Mouse (Mus musculus): ENCODE results near the gene Hs6st3. TPM values are rescaled to one million over a fixed set of nuclear protein-coding genes. Genes with fewer than 3 reads are reported as not detected.

Hs6st3 gene
- total RNA-seq, 2 experiments from 2014 or later, result not detected

DNA sequence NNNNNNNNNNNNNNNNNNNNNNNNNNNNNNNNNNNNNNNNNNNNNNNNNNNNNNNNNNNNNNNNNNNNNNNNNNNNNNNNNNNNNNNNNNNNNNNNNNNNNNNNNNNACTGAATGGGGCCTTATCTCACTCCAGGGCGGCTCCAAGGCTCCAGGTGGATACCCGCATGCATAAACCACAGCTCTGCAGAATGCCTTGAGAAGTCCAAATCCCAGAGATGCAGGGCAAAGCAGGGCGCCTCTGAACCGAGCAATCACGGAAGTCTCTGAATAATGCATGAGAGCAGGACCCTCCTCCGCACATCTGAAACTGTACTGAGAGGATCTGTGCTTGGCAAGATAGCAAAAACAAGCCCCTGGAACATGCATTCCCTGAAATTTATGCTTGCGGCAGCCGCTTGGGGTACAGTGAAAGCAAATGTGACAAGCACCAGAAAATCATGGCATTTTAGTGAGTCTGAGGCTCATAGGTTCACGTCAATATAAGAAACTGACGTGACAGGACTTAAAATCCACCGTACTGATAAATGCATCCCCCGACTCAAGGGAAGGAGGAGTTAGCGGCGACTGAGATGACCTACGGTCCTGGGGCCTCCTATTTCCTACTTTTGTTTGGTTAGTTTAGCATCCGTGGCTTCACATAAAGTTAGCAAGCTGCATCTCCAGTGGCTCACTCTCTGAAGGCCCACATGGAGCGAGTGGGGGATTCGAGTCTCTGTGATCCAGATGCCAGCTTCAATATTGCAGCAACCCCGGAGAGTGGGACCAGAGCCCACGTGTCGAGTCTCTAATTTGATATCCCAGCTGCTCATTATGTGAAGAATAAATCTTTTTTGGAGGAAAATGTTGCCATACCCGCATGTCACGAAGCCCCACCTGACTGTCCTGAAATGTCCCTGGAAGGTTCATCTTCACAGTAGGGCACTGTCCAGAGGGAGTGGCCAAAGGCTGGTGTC, 719.5 kb downstream of the Hs6st3 start:
- no peak for DNase-seq
- intact Hi-C loops (cut with DNase I), result no loop called here

DNA sequence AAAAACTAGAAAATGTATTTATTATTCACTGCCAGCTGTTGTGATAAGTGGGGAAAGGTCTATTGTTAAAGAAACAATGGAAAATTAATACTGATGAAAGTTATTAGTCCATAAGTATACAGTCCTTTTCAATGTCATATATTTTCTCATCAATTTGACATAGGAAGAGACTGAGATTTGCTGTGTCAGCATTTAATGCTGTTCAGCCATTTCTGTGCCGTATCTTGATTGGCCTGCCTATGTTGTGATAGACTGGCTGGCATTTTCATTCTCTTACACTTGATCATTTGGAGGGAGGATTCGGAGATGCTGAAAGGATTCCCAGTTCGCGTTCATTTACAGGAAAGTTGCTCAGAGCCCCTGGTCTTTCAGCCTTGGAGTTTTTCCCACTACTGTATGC, 735.5 kb downstream of the Hs6st3 start:
- intact Hi-C loops (cut with DNase I), result no loop called here
- DNase-seq, result no peak

DNA sequence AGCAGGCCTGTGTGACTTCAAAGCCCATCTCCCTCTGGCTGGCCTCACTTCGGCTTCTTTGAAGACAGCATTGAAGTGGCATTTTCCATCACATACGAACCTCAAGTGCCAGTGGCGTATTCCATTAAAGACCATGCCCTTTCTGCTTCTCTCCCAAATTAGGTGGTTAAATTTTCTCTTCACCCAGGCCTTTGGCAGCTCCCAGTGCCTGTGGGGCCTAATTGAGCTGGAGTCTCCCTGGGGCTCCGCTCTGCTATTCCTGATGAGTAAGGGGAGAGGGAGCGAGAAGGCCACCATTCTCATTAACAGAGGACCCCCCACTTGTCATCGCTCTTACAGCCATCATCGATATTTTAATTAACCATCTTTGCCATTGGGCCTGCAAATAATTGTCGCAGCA, 754.8 kb downstream of the Hs6st3 start:
- intact Hi-C loops (cut with DNase I), result no loop called here
- DNase-seq, result no peak

DNA sequence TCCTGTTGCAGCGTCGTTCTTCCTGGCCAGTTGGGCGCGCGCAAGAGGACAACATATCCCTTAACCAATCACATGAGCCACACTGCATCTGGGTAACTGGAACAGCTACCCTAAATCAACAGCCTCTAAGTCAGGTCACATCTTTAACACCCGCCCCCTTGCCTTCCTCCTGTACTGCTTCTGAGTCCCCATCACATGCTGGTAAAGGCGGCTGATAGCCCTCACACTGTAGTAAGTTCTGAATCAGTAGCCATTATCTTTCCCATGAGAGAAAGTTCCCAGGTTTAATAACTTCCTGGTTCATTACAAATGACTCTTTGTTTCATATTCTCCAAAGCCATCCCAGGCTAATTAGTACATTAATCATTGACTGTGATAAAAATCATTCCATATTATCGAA, 757.0 kb downstream of the Hs6st3 start:
- intact Hi-C loops (cut with DNase I), result no loop called here
- DNase-seq, result no peak

DNA sequence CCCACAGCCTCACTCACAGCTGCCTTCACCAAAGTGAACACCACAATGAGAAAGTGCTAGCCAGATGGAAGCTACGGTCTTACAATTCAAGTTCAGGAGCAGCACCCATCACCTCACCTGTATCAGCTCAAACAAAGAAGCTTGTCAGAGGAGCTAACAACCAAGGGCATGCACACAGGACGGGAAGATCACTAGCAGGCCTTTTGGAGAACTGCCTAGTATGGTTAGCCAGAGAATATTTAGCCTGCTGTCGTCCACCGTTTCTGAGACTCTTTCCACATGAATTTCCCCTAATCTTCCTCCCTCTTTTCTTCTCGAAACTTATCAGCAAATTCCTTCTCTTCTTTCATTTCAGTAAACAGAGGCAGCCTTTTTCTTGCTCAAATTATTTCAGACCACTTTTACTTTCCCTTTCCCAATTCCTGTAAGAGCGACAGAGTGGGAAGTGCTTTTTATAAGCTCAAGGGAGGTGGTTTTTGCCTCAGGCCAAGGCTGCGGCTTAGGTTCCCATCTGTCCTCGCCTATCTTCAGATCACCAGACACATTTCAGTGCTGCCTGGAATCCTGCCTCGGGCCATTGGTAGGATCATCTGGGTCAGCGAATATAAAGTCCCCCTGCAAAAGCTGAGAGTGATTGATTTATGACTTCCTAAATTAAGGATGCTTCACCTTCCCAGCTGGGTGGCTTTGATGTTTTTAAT, 757.8 kb downstream of the Hs6st3 start:
- intact Hi-C loops (cut with DNase I), result no loop called here

DNA sequence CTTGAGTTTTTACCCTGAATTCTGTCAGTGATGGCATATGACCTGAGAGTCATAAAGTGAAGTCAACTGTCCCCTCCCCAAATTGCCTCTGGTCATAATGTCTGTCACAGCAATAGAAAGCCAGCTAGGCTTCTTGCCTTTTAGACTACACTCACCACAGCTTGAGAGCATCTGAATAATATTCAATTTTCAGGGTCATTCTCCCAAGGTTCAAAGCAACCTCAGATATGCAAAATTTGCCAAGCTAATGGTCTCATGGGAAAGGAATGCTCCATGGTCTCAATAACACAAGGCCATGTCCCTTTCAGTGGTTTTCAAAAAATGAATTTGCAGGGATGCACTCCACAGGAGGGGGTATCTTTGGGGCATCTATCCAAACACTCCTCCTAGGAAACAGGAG, 764.3 kb downstream of the Hs6st3 start:
- no peak for DNase-seq
- intact Hi-C loops (cut with DNase I), result no loop called here

More for the DNA sequence above, 757.8 kb downstream of the Hs6st3 start:
- no peak for DNase-seq

DNA sequence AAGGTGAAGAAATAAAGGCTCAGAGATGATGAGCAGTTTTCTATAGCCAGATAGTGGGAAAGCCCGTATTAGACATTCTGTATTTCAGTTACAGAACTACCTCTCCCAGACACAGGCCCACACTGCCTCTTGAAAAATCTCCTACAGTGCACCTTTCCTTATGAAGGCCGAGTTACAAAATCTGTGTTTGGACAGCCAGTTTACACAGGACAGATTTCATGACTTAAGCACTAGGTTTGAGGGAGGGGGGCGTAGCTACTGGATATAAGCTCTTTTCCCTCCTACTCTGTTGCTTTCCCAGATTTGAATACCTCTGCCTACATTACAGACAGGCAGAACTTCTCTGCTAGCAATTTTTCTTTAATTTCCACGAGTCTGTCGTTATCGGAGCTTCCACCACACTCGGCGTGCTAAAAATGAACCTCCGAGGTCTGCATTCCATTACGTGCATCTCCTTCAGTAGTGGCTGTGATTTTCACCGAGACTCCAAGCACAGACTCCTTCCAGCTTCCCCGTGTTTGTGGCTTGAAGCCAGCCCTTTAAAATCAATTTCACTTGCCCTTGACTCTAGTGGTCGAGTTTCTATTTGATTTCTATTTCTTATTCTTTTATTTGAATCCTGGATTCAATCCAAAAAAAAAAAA, 770.0 kb downstream of the Hs6st3 start:
- DNase-seq, result no peak
- intact Hi-C loops (cut with DNase I), result no loop called here

DNA sequence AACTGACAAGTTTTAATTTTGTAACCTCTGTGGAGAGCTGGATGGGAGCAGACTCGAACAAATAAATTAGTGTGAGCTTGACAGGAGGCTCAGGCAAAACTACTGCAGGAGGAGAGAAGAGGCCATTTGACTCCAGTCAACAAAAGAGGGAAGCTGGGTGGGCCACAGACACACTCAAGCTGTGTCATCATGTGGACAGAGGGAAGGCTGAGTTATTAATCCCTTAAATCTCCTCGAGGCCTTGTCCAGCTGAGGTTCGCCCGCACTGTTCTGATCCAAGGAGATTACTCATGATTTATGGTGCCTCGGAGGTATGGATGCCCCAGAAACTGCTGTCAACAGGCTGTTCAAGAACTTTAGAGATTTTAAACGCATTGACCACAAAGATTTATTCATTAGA, 776.4 kb downstream of the Hs6st3 start:
- intact Hi-C loops (cut with DNase I), result no loop called here
- DNase-seq, result no peak

DNA sequence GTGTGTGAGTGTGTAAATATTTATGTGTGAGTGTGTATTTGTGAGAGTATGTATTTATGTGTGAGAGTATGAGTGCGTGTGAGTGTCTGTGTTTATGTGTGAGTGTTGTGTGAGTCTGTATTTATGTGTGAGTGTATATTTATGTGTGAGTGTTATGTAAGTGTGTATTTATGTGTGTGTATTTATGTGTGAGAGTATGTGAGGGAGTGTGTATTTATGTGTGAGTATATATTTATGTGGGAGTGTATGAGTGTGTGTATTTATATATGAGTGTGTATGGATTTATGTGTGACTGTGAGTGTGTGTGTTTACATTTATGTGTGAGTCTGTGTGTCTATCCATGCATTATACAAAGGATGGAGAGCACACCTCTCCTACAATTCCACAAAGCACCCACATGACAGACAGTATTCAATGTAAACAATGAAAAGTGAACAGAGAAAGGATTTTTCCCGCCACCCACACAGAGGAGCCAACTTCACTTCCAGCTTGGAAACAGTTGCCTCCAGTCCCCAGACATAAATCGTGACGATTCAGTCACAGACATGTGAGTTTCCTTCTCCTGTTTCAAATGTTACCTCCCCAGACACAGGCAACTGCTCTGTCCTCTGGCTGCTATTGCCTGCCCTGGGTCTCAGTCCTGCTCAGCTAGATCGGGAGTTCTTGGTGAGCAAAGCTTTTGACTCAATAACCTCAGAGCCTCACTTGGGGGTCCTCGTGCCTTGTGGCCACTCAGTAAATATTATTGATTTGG, 780.3 kb downstream of the Hs6st3 start:
- no peak for DNase-seq
- intact Hi-C loops (cut with DNase I), result no loop called here

DNA sequence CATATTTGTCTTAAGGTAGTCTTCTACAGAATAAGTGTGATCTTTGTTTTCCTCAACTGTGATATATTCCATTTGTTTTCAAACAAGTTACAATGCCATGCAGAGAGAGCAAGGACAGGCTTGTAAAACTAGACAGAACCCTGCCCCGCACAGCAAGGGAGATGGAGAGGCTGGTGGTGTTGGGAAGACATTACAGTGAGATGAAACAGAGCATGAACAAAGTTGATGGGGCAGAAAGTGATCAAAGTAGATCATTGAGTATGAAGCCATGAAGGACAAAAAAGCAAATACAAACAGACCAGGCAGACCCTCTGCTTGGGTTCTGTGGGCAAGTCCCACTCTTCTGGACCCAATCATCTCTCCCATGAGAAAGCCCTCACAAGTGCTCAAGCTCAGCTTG, 781.0 kb downstream of the Hs6st3 start:
- DNase-seq, result no peak
- intact Hi-C loops (cut with DNase I), result no loop called here

Other genes starting within 250 kb of the Hs6st3 start
- gene Dzip1, start 212.9 kb upstream of the Hs6st3 start, total RNA-seq (2021), result 1 to 10 TPM; 1.6 to 2.1 TPM
- 10 to 100 TPM; 26.8 to 34.0 TPM for gene Dnajc3, start 200.4 kb upstream of the Hs6st3 start, total RNA-seq (2021)
- 1 to 10 TPM; 6.5 to 6.7 TPM for gene Uggt2, start 38.9 kb upstream of the Hs6st3 start, total RNA-seq (2021)

Measured in heart, postnatal 36 days (tissue).